Mouse (Mus musculus): ENCODE measurements around the gene Insl3. TPM values are rescaled to one million over a fixed set of nuclear protein-coding genes. Genes with fewer than 3 reads are reported as not detected.
"Not testable (repeated sequence)": the region's sequence is repeated elsewhere in the genome, so short reads cannot be mapped to it uniquely, and the experiment has no call there.

The Insl3 gene
- polyA plus RNA-seq, 1 experiment: 0.14 TPM

GRCm38 (mm10) chr8:71724389-71724788 lies 35.4 kb downstream of the Insl3 start:
- no peak for TF ChIP-seq USF1 (IDR thresholded peaks at IDR 0.05; ENCODE audit: low read depth)
- TF ChIP-seq FOSL1 (IDR thresholded peaks at IDR 0.05; ENCODE audit: insufficient read depth, low read length, poor library complexity, severe bottlenecking): no peak
- TF ChIP-seq MYOD1 (IDR thresholded peaks at IDR 0.05; ENCODE audit: control insufficient read depth, insufficient read length, low read depth): no peak
- no peak for TF ChIP-seq MYOG (IDR thresholded peaks at IDR 0.05; ENCODE audit: control insufficient read depth, extremely low read depth, insufficient read length)
- Histone ChIP-seq H3K79me3 (ENCODE audit: low read depth) (no peaks in the 10 kb centered on the region), H3ac (ENCODE audit: control insufficient read depth, insufficient read length, low read depth) (no peak overlapping the region), H3K79me2 (ENCODE audit: control insufficient read depth, insufficient read depth) (no peaks in the 10 kb centered on the region), H3K36me3 (ENCODE audit: control insufficient read depth, insufficient read depth) (no peaks in the 10 kb centered on the region), H3K4me3 (ENCODE audit: insufficient read depth, poor library complexity, severe bottlenecking) (no peak overlapping the region), H3K27me3 (ENCODE audit: control insufficient read depth, insufficient read depth, insufficient read length) (peaks cover 52% of the 10 kb centered on the region)

GRCm38 (mm10) chr8:71725122-71725924 lies 36.3 kb downstream of the Insl3 start, which contains the start of gene Fcho1:
TSS of gene Fcho1 (minus strand) at chr8:71725716.
- H3K79me2 ChIP-seq (ENCODE audit: control insufficient read depth, insufficient read depth): no peaks in the 10 kb centered on the region
- no peaks in the 10 kb centered on the region for H3K79me3 ChIP-seq (ENCODE audit: low read depth)
- no peak within 1 kb of the TSS for H3K4me3 ChIP-seq (ENCODE audit: insufficient read depth, poor library complexity, severe bottlenecking)
- TF ChIP-seq FOSL1 (IDR thresholded peaks at IDR 0.05; ENCODE audit: insufficient read depth, low read length, poor library complexity, severe bottlenecking): no peak
- no peak for TF ChIP-seq MAX (IDR thresholded peaks at IDR 0.05)
- TF ChIP-seq MYOD1 (IDR thresholded peaks at IDR 0.05; ENCODE audit: control insufficient read depth, insufficient read length, low read depth): no peak
- no peak for TF ChIP-seq CTCF (IDR thresholded peaks at IDR 0.05; ENCODE audit: control insufficient read depth, insufficient read depth, insufficient read length)
- no peak for TF ChIP-seq CEBPB (IDR thresholded peaks at IDR 0.05; ENCODE audit: low read depth)
- no peak for TF ChIP-seq MYOG (IDR thresholded peaks at IDR 0.05; ENCODE audit: control insufficient read depth, extremely low read depth, insufficient read length)
- no peak for TF ChIP-seq USF1 (IDR thresholded peaks at IDR 0.05; ENCODE audit: low read depth)
- H3K27me3 ChIP-seq (ENCODE audit: control insufficient read depth, insufficient read depth, insufficient read length): peaks cover 48% of the 10 kb centered on the region
- H3K36me3 ChIP-seq (ENCODE audit: control insufficient read depth, insufficient read depth): no peaks in the 10 kb centered on the region
- no peak within 1 kb of the TSS for H3ac ChIP-seq (ENCODE audit: control insufficient read depth, insufficient read length, low read depth)

GRCm38 (mm10) chr8:71728240-71728785 lies 39.3 kb downstream of the Insl3 start:
- Histone ChIP-seq H3K27me3 (ENCODE audit: control insufficient read depth, insufficient read depth, insufficient read length) (peaks cover 26% of the 10 kb centered on the region), H3K79me2 (ENCODE audit: control insufficient read depth, insufficient read depth) (no peaks in the 10 kb centered on the region), H3K36me3 (ENCODE audit: control insufficient read depth, insufficient read depth) (no peaks in the 10 kb centered on the region), H3K4me3 (ENCODE audit: insufficient read depth, poor library complexity, severe bottlenecking) (no peak overlapping the region), H3ac (ENCODE audit: control insufficient read depth, insufficient read length, low read depth) (no peak overlapping the region), H3K79me3 (ENCODE audit: low read depth) (no peaks in the 10 kb centered on the region)
- TF ChIP-seq MYOG (IDR thresholded peaks at IDR 0.05; ENCODE audit: control insufficient read depth, extremely low read depth, insufficient read length) (no peak), CEBPB (IDR thresholded peaks at IDR 0.05; ENCODE audit: low read depth) (no peak), MAX (IDR thresholded peaks at IDR 0.05) (no peak), MYOD1 (IDR thresholded peaks at IDR 0.05; ENCODE audit: control insufficient read depth, insufficient read length, low read depth) (no peak), USF1 (IDR thresholded peaks at IDR 0.05; ENCODE audit: low read depth) (no peak), FOSL1 (IDR thresholded peaks at IDR 0.05; ENCODE audit: insufficient read depth, low read length, poor library complexity, severe bottlenecking) (no peak), CTCF (IDR thresholded peaks at IDR 0.05; ENCODE audit: control insufficient read depth, insufficient read depth, insufficient read length) (no peak)

GRCm38 (mm10) chr8:71728826-71729620 lies 40.0 kb downstream of the Insl3 start:
- no peak overlapping the region for H3K4me3 ChIP-seq (ENCODE audit: insufficient read depth, poor library complexity, severe bottlenecking)
- no peak overlapping the region for H3ac ChIP-seq (ENCODE audit: control insufficient read depth, insufficient read length, low read depth)
- H3K27me3 ChIP-seq (ENCODE audit: control insufficient read depth, insufficient read depth, insufficient read length): peaks cover 25% of the 10 kb centered on the region
- H3K79me3 ChIP-seq (ENCODE audit: low read depth): no peaks in the 10 kb centered on the region
- TF ChIP-seq FOSL1 (IDR thresholded peaks at IDR 0.05; ENCODE audit: insufficient read depth, low read length, poor library complexity, severe bottlenecking) (no peak), CEBPB (IDR thresholded peaks at IDR 0.05; ENCODE audit: low read depth) (no peak), MYOD1 (IDR thresholded peaks at IDR 0.05; ENCODE audit: control insufficient read depth, insufficient read length, low read depth) (no peak), MYOG (IDR thresholded peaks at IDR 0.05; ENCODE audit: control insufficient read depth, extremely low read depth, insufficient read length) (no peak), CTCF (IDR thresholded peaks at IDR 0.05; ENCODE audit: control insufficient read depth, insufficient read depth, insufficient read length) (no peak), MAX (IDR thresholded peaks at IDR 0.05) (no peak), USF1 (IDR thresholded peaks at IDR 0.05; ENCODE audit: low read depth) (no peak)
- H3K79me2 ChIP-seq (ENCODE audit: control insufficient read depth, insufficient read depth): no peaks in the 10 kb centered on the region
- no peaks in the 10 kb centered on the region for H3K36me3 ChIP-seq (ENCODE audit: control insufficient read depth, insufficient read depth)

- Histone ChIP-seq H3K79me3 (ENCODE audit: low read depth) (peaks cover 2% of the 10 kb centered on the region), H3K27me3 (ENCODE audit: control insufficient read depth, insufficient read depth, insufficient read length) (peaks cover 8% of the 10 kb centered on the region), H3K36me3 (ENCODE audit: control insufficient read depth, insufficient read depth) (no peaks in the 10 kb centered on the region), H3K79me2 (ENCODE audit: control insufficient read depth, insufficient read depth) (no peaks in the 10 kb centered on the region), H3ac (ENCODE audit: control insufficient read depth, insufficient read length, low read depth) (no peak overlapping the region), H3K4me3 (ENCODE audit: insufficient read depth, poor library complexity, severe bottlenecking) (no peak overlapping the region)
- TF ChIP-seq CEBPB (IDR thresholded peaks at IDR 0.05; ENCODE audit: low read depth) (no peak), FOSL1 (IDR thresholded peaks at IDR 0.05; ENCODE audit: insufficient read depth, low read length, poor library complexity, severe bottlenecking) (no peak), MYOG (IDR thresholded peaks at IDR 0.05; ENCODE audit: control insufficient read depth, extremely low read depth, insufficient read length) (no peak), USF1 (IDR thresholded peaks at IDR 0.05; ENCODE audit: low read depth) (no peak), CTCF (IDR thresholded peaks at IDR 0.05; ENCODE audit: control insufficient read depth, insufficient read depth, insufficient read length) (no peak), MAX (IDR thresholded peaks at IDR 0.05) (no peak), MYOD1 (IDR thresholded peaks at IDR 0.05; ENCODE audit: control insufficient read depth, insufficient read length, low read depth) (no peak)
Observed at GRCm38 (mm10) chr8:71731652-71732230, 42.7 kb downstream of the Insl3 start.

- H3K4me3 ChIP-seq (ENCODE audit: insufficient read depth, poor library complexity, severe bottlenecking); H3K36me3 ChIP-seq (ENCODE audit: control insufficient read depth, insufficient read depth); H3K79me2 ChIP-seq (ENCODE audit: control insufficient read depth, insufficient read depth); H3ac ChIP-seq (ENCODE audit: control insufficient read depth, insufficient read length, low read depth); H3K79me3 ChIP-seq (ENCODE audit: low read depth); H3K27me3 ChIP-seq (ENCODE audit: control insufficient read depth, insufficient read depth, insufficient read length): not testable (repeated sequence)
Observed at GRCm38 (mm10) chr8:71738316-71738715, 49.3 kb downstream of the Insl3 start.

Measured in C2C12 (cell line).